Mouse (Mus musculus) neural tube, embryonic 11.5 days (tissue): ENCODE data around the gene Olfr736. TPM values are rescaled to one million over a fixed set of nuclear protein-coding genes. Genes with fewer than 3 reads are reported as not detected.

Source experiments
- polyA plus RNA-seq: library from polyadenylated mRNA; unstranded; fragments of >200 nt; fragmentation: Nextera tagmentation; extraction: Ambion mirVana; gene quantifications from 2 replicates; pipeline ENCODE4 v1.2.1, GENCODE M21; 2014

Gene Olfr736
- polyA plus RNA-seq, 1 experiment from 2014 or later: not detected

Other genes starting within 250 kb of the Olfr736 start
- not detected in 2 replicates for gene Olfr728, start 238.5 kb upstream of the Olfr736 start, polyA plus RNA-seq
- not detected in 2 replicates for gene Olfr729, start 228.3 kb upstream of the Olfr736 start, polyA plus RNA-seq
- gene Olfr730, start 193.0 kb upstream of the Olfr736 start, polyA plus RNA-seq: not detected in 2 replicates
- gene Olfr731, start 139.3 kb upstream of the Olfr736 start, polyA plus RNA-seq: not detected in 2 replicates
- gene Olfr732, start 97.0 kb upstream of the Olfr736 start, polyA plus RNA-seq: not detected in 2 replicates
- not detected in 2 replicates for gene Olfr733, start 79.6 kb upstream of the Olfr736 start, polyA plus RNA-seq
- not detected in 2 replicates for gene Olfr734, start 54.4 kb upstream of the Olfr736 start, polyA plus RNA-seq
- not detected in 2 replicates for gene Olfr735, start 32.3 kb upstream of the Olfr736 start, polyA plus RNA-seq
- not detected in 2 replicates for gene Tlr11, start 23.2 kb upstream of the Olfr736 start, polyA plus RNA-seq
- gene Olfr738, start 26.4 kb downstream of the Olfr736 start, polyA plus RNA-seq: not detected in 2 replicates
- gene Olfr739, start 37.5 kb downstream of the Olfr736 start, polyA plus RNA-seq: not detected in 2 replicates
- gene Olfr740, start 64.4 kb downstream of the Olfr736 start, polyA plus RNA-seq: not detected in 2 replicates
- gene Olfr741, start 91.6 kb downstream of the Olfr736 start, polyA plus RNA-seq: not detected in 2 replicates
- not detected in 2 replicates for gene Olfr742, start 122.4 kb downstream of the Olfr736 start, polyA plus RNA-seq
- not detected in 2 replicates for gene Olfr743, start 140.7 kb downstream of the Olfr736 start, polyA plus RNA-seq
- not detected in 2 replicates for gene Olfr744, start 233.7 kb downstream of the Olfr736 start, polyA plus RNA-seq